Mouse (Mus musculus) thymus, postnatal 25 days (tissue): ENCODE data around the gene Zdbf2.
"Not testable (repeated sequence)": the region's sequence is repeated elsewhere in the genome, so short reads cannot be mapped to it uniquely, and the experiment has no call there.

Source experiments
- DNase-seq: peaks from one replicate; pipeline ENCODE4 v3.0.0; 2022

Gene Zdbf2

DNA sequence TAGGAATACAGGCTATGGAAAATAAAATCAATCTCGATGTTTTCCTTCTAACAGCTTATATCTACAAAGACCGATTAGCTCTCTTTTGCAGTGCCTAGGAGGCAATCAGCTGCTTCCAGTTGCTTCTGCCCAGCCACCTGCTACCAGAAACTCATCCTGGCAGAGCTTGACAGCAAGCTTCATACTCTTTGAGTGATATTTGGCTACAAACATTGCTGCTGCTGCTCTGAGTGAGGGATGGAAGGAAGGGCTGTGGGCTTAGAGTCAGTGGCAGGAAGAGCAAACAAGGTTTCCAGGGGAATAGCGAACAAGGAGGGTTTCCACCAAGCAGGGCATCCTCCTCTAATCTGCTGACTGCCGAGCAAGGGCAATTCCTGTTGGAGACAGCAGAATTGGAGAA lies 7.6 kb upstream of the Zdbf2 start:
- DNase-seq = no peak

GRCm38 (mm10) chr1:63266121-63266520 lies 6.9 kb upstream of the Zdbf2 start:
- no peak for DNase-seq

GRCm38 (mm10) chr1:63266716-63267115 lies 6.3 kb upstream of the Zdbf2 start:
- no peak for DNase-seq

DNA sequence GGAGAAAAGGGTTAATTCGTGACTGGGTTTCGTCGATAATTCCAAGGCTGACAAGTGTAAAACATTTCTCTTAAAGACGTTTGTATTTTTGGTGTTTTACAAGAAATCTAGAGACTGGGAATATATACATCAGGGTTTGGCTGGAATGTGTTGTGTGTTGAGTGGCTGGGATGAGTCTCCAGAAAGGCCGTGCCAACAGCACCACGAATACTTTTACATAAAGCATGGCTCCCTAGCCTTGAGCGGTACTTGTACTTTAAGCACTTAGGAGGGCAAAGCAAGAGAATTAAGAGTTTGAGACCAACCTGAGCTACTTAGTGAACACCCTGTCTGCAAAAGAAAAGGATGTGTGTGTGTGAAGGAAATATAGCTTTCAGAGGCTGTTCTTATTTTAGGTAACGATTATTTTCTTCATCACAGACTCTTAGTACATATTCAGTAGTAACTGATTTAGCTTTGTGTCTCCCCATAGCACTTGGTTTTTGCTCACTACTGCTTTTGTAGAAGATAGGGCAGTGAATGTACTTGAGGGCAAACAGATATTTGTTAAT lies 865 bp upstream of the Zdbf2 start:
- no peak for DNase-seq

- no peak for DNase-seq
These were observed 380 bp downstream of the Zdbf2 start for GRCm38 (mm10) chr1:63273339-63273951.

GRCm38 (mm10) chr1:63274046-63274730 lies 1.1 kb downstream of the Zdbf2 start:
- no peak for DNase-seq

DNA sequence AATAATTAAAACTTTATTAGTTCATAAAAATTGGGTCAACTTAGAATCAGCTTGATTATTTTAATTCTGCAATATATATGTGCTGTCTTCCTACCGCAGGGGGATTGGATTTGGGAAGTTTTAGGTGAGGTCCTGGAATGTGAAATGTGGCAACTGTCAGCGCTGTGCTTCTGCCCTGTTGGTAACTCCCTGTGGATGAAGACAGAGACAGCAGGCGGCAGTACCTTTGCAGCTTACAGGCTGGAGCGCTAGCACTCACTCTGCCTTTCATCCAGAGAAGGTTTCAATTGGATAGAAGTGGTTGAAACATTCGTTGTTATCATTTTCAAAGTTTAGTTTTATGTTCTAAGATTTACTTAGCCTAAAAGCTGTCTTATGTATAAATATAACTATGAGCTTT lies 5.0 kb downstream of the Zdbf2 start:
- no peak for DNase-seq

GRCm38 (mm10) chr1:63293965-63294364 lies 20.9 kb downstream of the Zdbf2 start:
- DNase-seq = no peak

GRCm38 (mm10) chr1:63309661-63310060 lies 36.6 kb downstream of the Zdbf2 start:
- DNase-seq = no peak

- not testable (repeated sequence) for DNase-seq
These were observed 50.6 kb downstream of the Zdbf2 start for GRCm38 (mm10) chr1:63323565-63324132.
